Mouse (Mus musculus): Measurements from ENCODE around the gene Nprl3. TPM values are rescaled to one million over a fixed set of nuclear protein-coding genes. Genes with fewer than 3 reads are reported as not detected.
"Not testable (repeated sequence)": the region's sequence is repeated elsewhere in the genome, so short reads cannot be mapped to it uniquely, and the experiment has no call there.

Gene Nprl3
- total and polyA plus RNA-seq, 3 experiments: 58.6 to 201 (median 68.2) TPM

GRCm38 (mm10) chr11:32284582-32284981 is 17.1 kb upstream of the Nprl3 start:
- not testable (repeated sequence) for DNase-seq

DNA sequence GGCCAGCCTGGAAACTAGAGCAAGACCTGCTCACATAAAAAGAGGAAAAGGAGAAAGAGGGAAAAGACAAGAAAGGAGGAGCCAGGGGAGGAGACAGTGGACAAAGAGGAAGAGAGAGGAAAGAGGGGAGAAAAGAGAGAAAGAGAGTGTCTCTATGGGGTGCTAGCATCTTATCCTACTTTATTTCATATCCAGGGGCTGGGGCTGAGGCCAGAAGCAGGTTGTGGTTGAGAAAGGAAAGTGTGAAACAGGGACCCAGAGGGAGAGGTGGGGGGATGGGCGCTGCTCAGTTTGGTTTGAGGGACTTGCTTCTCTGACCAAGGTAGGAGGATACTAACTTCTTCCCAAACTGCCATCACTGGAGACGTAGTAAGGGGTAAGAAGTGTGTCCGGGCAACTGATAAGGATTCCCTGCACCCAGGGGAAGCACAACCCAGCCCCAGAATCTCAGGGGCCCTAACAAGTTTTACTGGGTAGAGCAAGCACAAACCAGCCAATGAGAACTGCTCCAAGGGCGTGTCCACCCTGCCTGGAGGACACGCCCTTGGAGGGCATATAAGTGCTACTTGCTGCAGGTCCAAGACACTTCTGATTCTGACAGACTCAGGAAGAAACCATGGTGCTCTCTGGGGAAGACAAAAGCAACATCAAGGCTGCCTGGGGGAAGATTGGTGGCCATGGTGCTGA is 15.7 kb upstream of the Nprl3 start, which contains the start of gene Hba-a1:
TSS of gene Hba-a1 (plus strand) at position 421 of the 687 bp plus-strand sequence.
- DNase-seq: not testable (repeated sequence)

DNA sequence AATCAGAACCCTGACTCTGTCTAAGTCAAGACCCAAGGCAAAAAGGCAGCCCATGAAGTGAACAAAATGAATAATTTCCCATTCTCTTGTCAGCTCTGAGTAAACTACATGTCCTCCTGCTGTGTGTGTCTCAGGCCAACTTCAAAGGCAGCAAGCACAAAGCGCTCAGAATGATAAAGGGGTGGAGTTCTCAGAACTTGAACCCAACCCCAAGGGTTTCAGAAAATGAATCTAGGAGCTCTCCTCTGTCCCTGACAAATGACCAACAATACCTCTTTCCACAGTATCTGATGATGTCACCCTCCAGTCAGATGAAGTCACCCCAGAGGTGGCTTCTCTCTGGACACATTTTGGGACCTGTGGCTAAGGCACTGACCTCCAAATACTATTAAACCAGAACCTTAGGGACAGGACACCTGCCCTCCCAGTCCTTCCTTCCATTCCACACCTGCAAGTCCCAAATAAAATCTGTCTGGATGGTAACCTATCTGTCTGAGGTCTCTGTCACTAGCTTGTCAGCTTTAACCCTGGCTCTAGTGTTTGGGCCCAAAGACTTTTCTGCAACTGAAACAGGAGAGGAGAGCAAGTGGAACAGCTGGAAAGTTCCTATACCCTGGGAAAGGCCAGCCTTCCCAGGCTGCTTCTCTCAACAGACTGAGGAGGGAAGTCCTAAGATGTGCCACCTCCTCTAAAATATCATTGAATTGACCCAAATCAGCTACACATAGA is 14.1 kb upstream of the Nprl3 start:
- DNase-seq: no peak

DNA sequence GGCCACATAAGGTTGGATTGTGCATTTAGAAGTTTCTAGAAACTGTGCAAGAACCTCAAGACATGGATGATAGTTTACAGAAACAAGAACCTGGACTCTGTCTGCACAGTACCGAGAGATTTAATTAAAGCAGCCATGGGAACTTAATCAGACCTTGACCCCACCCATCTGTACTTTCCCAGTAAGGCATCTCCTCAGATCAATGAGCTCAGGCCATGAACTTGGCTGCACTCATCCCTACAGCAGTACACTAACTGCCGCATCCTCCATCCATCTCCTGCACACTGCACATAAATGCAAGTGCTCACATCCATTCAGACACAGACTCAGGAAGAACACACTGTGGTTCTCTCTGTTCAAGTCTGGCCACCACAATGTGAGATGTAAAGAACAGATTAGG is 13.1 kb upstream of the Nprl3 start:
- DNase-seq: no peak

- DNase-seq: no peak
Observed at GRCm38 (mm10) chr11:32278458-32278957, 11.0 kb upstream of the Nprl3 start.

- DNase-seq: no peak
Observed at GRCm38 (mm10) chr11:32277736-32278457, 10.4 kb upstream of the Nprl3 start.

DNA sequence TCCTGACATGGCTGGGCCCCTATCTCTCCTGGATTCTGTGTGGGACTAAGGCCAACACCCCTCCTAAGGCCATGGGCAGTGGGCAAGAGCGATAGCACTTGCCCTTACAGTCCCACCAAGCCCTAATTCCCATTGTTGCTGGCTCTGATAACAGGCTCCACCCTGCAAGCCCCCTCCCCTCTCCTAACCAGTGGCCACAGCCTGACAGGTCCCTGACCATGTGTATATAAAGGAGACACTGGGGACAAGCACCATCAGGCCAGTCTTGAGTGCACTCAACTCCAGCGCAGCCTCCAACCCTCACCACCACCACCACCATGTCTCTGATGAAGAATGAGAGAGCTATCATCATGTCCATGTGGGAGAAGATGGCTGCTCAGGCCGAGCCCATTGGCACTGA is 8.8 kb upstream of the Nprl3 start, which contains the start of gene Hba-x:
TSS of gene Hba-x (plus strand) at position 54 of the 400 bp plus-strand sequence.
- no peak for DNase-seq

GRCm38 (mm10) chr11:32271178-32271577 is 3.7 kb upstream of the Nprl3 start:
- DNase-seq: no peak

DNA sequence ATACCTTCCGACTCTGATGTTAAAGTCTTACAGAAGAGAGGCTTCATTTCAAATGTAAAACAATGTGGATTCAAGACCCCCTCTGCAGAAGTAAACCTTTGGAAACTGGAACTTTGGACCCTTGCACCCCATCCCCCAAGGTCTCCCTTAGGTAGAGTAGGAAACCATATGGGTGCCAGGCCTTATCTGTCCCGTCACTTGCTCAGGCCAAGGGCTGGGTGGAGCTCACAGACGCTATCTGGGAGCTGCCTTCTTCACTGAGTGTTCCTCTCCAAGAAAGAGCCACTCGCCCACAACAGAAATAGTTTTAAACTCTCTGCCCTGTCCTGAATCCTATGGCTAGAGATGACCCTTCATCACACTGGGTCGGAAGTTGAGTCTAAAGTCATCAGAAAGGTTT is 1.4 kb upstream of the Nprl3 start:
- no peak for DNase-seq

GRCm38 (mm10) chr11:32267964-32268363 is 457 bp upstream of the Nprl3 start:
- DNase-seq: no peak

DNA sequence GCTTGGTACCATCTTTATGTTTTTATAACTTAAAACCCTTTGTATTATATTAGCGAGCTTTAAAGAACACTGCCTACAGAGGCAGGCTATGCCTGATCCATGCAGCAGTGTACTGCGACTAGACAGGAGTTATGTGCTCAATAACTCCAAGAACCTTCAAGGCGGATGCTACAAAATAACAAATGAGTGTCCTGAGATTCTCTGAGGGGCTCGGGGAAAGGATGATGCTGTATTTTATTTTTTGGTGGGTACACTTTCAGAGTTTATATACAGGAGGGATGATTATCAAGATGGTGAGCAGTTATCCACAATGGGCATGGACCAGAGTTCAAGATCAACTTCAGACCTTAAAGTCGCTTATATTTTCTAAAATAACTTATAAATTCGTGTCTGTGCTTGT is 731 bp downstream of the Nprl3 start:
- DNase-seq: no peak

DNA sequence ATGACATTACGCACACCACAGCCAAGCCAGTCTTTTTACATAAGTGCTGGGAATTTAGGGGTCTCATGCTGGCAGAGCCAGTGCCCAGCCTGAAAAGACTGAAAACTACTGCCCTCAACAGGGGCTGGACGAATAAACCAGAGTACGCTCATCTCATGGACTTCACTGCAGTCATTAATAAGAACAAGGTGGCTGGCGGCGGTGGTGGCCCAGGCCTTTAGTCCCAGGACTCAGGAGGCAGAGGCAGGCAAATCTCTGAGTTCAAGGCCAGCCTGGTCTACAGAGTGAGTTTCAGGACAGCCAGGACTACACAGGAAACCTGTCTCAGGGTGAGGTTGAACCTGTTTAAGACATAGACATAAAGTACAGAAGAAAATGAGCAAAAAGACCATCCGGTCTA is 1.3 kb downstream of the Nprl3 start:
- DNase-seq: no peak

GRCm38 (mm10) chr11:32265117-32265738 is 2.3 kb downstream of the Nprl3 start:
- no peak for DNase-seq

DNA sequence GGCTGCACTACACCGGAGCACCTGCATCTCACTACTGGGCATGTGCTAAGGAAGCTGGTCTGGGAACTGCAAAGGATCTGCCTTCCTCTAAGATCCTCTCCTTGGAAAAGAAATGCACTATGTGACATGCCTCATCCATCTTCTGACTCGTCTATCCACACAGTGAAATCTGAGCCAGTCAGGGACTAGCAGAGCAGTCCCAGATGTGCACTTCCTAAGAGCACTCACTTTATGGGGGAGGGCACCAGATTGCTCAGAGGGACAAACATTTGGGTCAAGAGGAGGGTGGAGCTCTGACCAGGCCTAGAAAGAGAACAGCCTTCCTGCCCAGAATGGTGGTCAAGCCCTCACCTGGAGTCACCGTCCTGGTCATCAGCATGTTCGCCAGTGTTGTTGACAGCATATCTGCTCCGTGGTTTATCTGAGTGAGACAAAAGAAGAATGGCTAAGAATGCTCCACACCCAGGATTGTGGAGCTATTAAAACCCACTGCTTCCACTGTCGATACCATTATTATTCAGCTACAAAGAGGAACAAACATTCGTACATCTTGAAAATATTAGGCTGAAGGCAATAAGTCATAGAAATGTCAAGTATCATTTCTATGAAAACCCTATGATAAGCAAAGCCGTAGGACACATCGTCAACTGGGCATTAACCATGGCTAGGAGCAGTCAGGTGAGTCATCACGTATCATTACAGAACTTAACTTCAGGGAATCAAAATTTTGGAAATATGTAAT is 4.7 kb downstream of the Nprl3 start:
- peak; percentile 49 for DNase-seq

DNA sequence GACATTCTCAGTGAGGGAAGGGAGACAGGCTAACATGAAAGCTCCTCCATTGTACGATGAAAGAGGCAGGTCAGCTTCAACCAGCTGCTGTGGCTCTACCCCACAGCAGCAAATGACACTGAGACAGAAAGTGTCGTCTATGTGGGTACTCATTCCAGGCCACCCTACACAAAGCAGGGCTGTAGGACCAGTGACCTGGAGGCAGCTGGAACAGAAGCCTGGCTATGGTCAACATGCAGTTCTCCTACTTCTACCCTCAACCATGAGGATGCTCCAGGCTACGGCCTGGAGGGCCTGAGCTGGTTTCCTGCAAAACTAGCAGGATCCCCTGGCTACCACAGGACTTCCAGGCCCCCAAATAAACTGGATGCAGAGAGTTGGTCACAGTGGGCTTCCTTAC is 10.9 kb downstream of the Nprl3 start:
- DNase-seq: no peak

GRCm38 (mm10) chr11:32256146-32256545 is 11.4 kb downstream of the Nprl3 start:
- no peak for DNase-seq

DNA sequence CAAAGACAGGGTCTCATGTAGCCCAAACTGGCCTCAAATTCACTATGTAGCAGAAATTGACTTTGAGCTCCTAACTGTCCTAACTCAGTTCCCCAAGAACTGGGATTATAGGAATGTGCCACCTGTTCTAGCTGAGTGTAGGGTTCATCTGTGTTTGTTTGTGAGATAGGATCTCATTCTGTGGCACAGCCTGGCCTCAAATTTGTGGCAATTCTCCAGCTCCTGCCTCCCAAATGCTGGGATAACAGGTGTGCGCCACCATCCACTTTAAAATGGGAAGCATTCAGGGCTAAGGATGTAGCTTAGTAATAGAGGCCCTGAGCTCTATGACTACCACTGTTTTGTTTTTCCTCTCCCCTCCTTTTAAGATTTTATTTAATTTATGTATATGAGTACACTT is 14.4 kb downstream of the Nprl3 start:
- DNase-seq: no peak

DNA sequence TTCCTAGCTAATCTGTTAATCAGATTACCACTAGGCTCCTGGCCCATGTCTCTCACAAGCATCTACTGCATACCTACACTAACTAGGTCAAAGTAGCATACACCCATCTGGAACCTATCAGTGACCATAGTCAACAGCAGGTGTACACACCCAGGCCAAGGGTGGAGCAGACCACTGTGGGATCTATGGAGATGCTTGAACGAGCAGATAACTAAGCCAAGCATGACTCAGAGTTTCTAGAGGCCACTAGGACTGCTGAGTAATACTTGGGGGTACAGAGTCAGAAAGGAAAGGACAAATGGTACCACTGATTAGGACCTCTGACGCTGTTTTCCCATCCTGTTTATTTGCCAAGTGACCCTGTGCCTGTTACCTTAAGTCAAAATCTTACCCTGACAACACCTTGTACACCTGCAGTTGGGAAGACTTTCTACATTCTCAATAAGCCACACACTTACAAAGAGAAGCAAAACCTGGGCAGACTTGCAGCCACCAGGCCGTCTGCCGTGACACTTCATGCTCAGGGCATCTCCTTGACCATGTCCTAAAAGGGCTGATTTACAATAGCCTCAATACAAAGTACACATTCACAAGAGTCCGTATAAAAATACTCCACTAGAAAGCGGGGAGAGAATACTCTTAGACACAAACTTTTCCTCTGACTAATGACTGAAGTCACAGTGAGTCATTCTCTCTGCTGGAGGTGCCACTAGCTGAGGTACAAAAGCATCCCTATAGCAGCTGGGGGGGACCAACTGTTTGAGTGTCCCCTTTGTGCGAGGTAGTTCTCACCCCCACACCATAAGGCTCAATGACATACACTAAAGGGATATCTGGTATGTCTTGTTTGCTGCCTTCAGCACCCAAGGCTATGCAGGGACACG is 16.4 kb downstream of the Nprl3 start:
- peak; percentile 54 for DNase-seq

DNA sequence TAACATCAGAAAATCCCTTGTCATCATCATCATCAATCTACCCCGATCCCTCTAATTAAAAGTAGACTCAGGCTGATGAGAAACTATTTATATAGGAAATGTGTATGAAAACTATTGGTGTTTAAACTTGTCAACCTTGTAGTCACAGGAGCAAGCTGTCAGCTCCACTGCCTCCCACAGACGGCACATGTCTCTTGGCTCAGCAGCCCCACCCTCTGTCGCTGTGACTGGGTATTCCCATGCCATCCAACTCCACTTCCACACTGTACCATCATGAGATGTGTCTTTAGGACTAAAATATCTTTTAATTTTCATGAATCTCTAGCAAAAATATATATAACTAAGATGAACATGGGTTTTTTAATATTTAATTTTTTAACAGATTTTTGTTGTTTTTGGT is 19.2 kb downstream of the Nprl3 start:
- DNase-seq: no peak

- no peak for DNase-seq
Observed at GRCm38 (mm10) chr11:32247068-32247467, 20.4 kb downstream of the Nprl3 start.
